ENCODE assay signal across 8 mouse cellular contexts in genomic region chr19:46337719-46338330, GRCm38 (mm10). TPM values are rescaled to one million over a fixed set of nuclear protein-coding genes. Genes with fewer than 3 reads are reported as not detected.
DNase-seq lines count a peak whose midpoint lies in the region; ATAC-seq and TF ChIP-seq lines count a peak whose summit lies in the region.

No protein-coding gene starts in this region.

- WGBS in heart, embryonic 10.5 days = 38% methylated on average over 15 of the region's 15 CpGs
- WGBS in forebrain, embryonic 12.5 days = 36% methylated on average over 15 of the region's 15 CpGs
- 33% methylated on average over 15 of the region's 15 CpGs for WGBS in liver, embryonic 14.5 days (ENCODE audit: insufficient replicate concordance)

- H3K27ac ChIP-seq in heart, embryonic 10.5 days = peak overlapping the region; percentile 91
- peak overlapping the region; percentile 62 for H3K27ac ChIP-seq in forebrain, embryonic 12.5 days
- H3K27ac ChIP-seq in liver, embryonic 14.5 days = peak overlapping the region; percentile 32; the same call in 1 of the 2 replicates

- peak; percentile 9; the same call in 1 of the 2 replicates for ATAC-seq in forebrain, embryonic 12.5 days (ENCODE audit: low FRiP score)
- no peak for ATAC-seq in liver, embryonic 14.5 days (ENCODE audit: insufficient read depth)

- peak overlapping the region; percentile 75 for H3K4me2 ChIP-seq in forebrain, embryonic 12.5 days
- peak overlapping the region; percentile 89 for H3K4me2 ChIP-seq in liver, embryonic 14.5 days (ENCODE audit: low read depth)

- H3K4me1 ChIP-seq in heart, embryonic 10.5 days = peaks cover 21% of the 10 kb centered on the region
- peaks cover 23% of the 10 kb centered on the region for H3K4me1 ChIP-seq in forebrain, embryonic 12.5 days
- H3K4me1 ChIP-seq in liver, embryonic 14.5 days (replicated peaks; ENCODE audit: control insufficient read depth in 2 of 2, insufficient read depth in 2 of 2, low read length in 1 of 2) = peaks cover 9 to 16% of the 10 kb centered on the region in 2 experiments

- intact Hi-C loops in left cerebral cortex, postnatal 25 days (cut with DNase I) = loop anchor here (2.0 to 5.0 kb wide), 3 partner anchors 19 to 104 kb away; no protein-coding TSS in a partner anchor

- DNase-seq in heart, embryonic 10.5 days (ENCODE audit: low spot score) = no peak
- no peak for DNase-seq in heart, adult 11 months
- DNase-seq in A20 (ENCODE audit: low read depth, low spot score) = peak; percentile 36
- no peak for DNase-seq in liver, embryonic 14.5 days (ENCODE audit: low read depth in 3 of 3, low spot score in 3 of 3)
- no peak for DNase-seq in adrenal gland, postnatal 10 days
- DNase-seq in left cerebral cortex, postnatal 25 days (ENCODE audit: low spot score in 2 of 2) = no peak
- no peak for DNase-seq in adrenal gland, adult 18-20 months (ENCODE audit: low spot score in 2 of 2)

- peak overlapping the region; percentile 71 for H3K9ac ChIP-seq in forebrain, embryonic 12.5 days
- peak overlapping the region; percentile 83 for H3K9ac ChIP-seq in liver, embryonic 14.5 days (replicated peaks)

- H3K4me3 ChIP-seq in heart, embryonic 10.5 days = peak overlapping the region; percentile 68
- peak overlapping the region; percentile 49 for H3K4me3 ChIP-seq in forebrain, embryonic 12.5 days (replicated peaks)
- peak overlapping the region; percentile 73 to 85 for H3K4me3 ChIP-seq in liver, embryonic 14.5 days (ENCODE audit: insufficient read depth in 1 of 2, low read depth in 2 of 2, low read length in 2 of 2)

- no peaks in the 10 kb centered on the region for H3K36me3 ChIP-seq in heart, embryonic 10.5 days
- peaks cover 4% of the 10 kb centered on the region; the same call in 1 of the 2 replicates for H3K36me3 ChIP-seq in forebrain, embryonic 12.5 days (replicated peaks)
- no peaks in the 10 kb centered on the region for H3K36me3 ChIP-seq in liver, embryonic 14.5 days (replicated peaks; ENCODE audit: control insufficient read depth, insufficient read depth, low read depth)

- no peaks in the 10 kb centered on the region for H3K9me3 ChIP-seq in heart, embryonic 10.5 days
- H3K9me3 ChIP-seq in forebrain, embryonic 12.5 days = no peaks in the 10 kb centered on the region
- no peaks in the 10 kb centered on the region for H3K9me3 ChIP-seq in liver, embryonic 14.5 days (ENCODE audit: control insufficient read depth, low read length)

- H3K27me3 ChIP-seq in heart, embryonic 10.5 days (ENCODE audit: insufficient read depth, poor library complexity, severe bottlenecking) = peaks cover 10% of the 10 kb centered on the region
- H3K27me3 ChIP-seq in forebrain, embryonic 12.5 days = peaks cover 7% of the 10 kb centered on the region; the same call in 1 of the 2 replicates
- no peaks in the 10 kb centered on the region for H3K27me3 ChIP-seq in liver, embryonic 14.5 days (ENCODE audit: control insufficient read depth, insufficient read depth, low read length)

- no peak for TF ChIP-seq CTCF in liver, embryonic 14.5 days (IDR thresholded peaks at IDR 0.05; ENCODE audit: low read depth)

- no peak for TF ChIP-seq EP300 in liver, embryonic 14.5 days (IDR thresholded peaks at IDR 0.05; ENCODE audit: low read depth)

RNA-seq across cellular contexts. Expression of gene Cuedc2, which starts 0.7 kb away (rescaled TPM):
- 146 and 153 TPM in 2 replicates for polyA plus RNA-seq in heart, embryonic 10.5 days (2016; fragmentation: Nextera tagmentation; extraction: Ambion mirVana)
- polyA plus RNA-seq in forebrain, embryonic 12.5 days (2016; fragmentation: Nextera tagmentation; extraction: Ambion mirVana) = 226 TPM in 2 replicates
- polyA plus RNA-seq in liver, embryonic 14.5 days (2012; rRNA removed) = 35.3 and 54.9 TPM in 2 replicates
- 76.6 and 79.2 TPM in 2 replicates for polyA plus RNA-seq in liver, embryonic 14.5 days (2014; fragmentation: Nextera tagmentation; extraction: Ambion mirVana)
- 10 to 100 TPM; 78.9 to 90.4 TPM for total RNA-seq in adrenal gland, postnatal 10 days (2021)
- total RNA-seq in left cerebral cortex, postnatal 25 days (2021) = 100 to 1,000 TPM; 174 to 185 TPM
- total RNA-seq in adrenal gland, adult 18-20 months (2021) = 10 to 100 TPM; 72.1 to 77.9 TPM

RNA-seq across cellular contexts. Expression of gene Mfsd13a, which starts 3.1 kb away (rescaled TPM):
- 5.5 and 9.0 TPM in 2 replicates for polyA plus RNA-seq in heart, embryonic 10.5 days (2016; fragmentation: Nextera tagmentation; extraction: Ambion mirVana)
- 8.8 and 9.3 TPM in 2 replicates for polyA plus RNA-seq in forebrain, embryonic 12.5 days (2016; fragmentation: Nextera tagmentation; extraction: Ambion mirVana)
- polyA plus RNA-seq in liver, embryonic 14.5 days (2012; rRNA removed) = 9.5 and 12.5 TPM in 2 replicates
- 8.3 and 9.5 TPM in 2 replicates for polyA plus RNA-seq in liver, embryonic 14.5 days (2014; fragmentation: Nextera tagmentation; extraction: Ambion mirVana)
- 1 to 10 TPM; 4.6 to 7.4 TPM for total RNA-seq in adrenal gland, postnatal 10 days (2021)
- 10 to 100 TPM; 24.1 to 28.1 TPM for total RNA-seq in left cerebral cortex, postnatal 25 days (2021)
- 1 to 10 TPM; 9.3 to 9.4 TPM for total RNA-seq in adrenal gland, adult 18-20 months (2021)

RNA-seq across cellular contexts. Expression of gene Fbxl15, which starts 9.8 kb away (rescaled TPM):
- 10.3 and 11.3 TPM in 2 replicates for polyA plus RNA-seq in heart, embryonic 10.5 days (2016; fragmentation: Nextera tagmentation; extraction: Ambion mirVana)
- polyA plus RNA-seq in forebrain, embryonic 12.5 days (2016; fragmentation: Nextera tagmentation; extraction: Ambion mirVana) = 23.5 and 24.5 TPM in 2 replicates
- 6.3 and 8.0 TPM in 2 replicates for polyA plus RNA-seq in liver, embryonic 14.5 days (2012; rRNA removed)
- polyA plus RNA-seq in liver, embryonic 14.5 days (2014; fragmentation: Nextera tagmentation; extraction: Ambion mirVana) = 10.0 and 12.5 TPM in 2 replicates
- 10 to 100 TPM in 1 of 2 experiments, 1 to 10 TPM in 1; 8.9 to 10.5 TPM for total RNA-seq in adrenal gland, postnatal 10 days (2021)
- total RNA-seq in left cerebral cortex, postnatal 25 days (2021) = 10 to 100 TPM; 28.6 to 29.0 TPM
- total RNA-seq in adrenal gland, adult 18-20 months (2021) = 10 to 100 TPM in 1 of 2 experiments, 1 to 10 TPM in 1; 8.8 to 10.3 TPM

RNA-seq across cellular contexts. Expression of gene Psd, which starts 10.9 kb away (rescaled TPM):
- 6.9 and 10.1 TPM in 2 replicates for polyA plus RNA-seq in heart, embryonic 10.5 days (2016; fragmentation: Nextera tagmentation; extraction: Ambion mirVana)
- polyA plus RNA-seq in forebrain, embryonic 12.5 days (2016; fragmentation: Nextera tagmentation; extraction: Ambion mirVana) = 23.1 and 25.4 TPM in 2 replicates
- polyA plus RNA-seq in liver, embryonic 14.5 days (2012; rRNA removed) = 4.9 and 5.9 TPM in 2 replicates
- polyA plus RNA-seq in liver, embryonic 14.5 days (2014; fragmentation: Nextera tagmentation; extraction: Ambion mirVana) = 4.9 and 6.2 TPM in 2 replicates
- 10 to 100 TPM in 1 of 2 experiments, 1 to 10 TPM in 1; 8.2 to 11.9 TPM for total RNA-seq in adrenal gland, postnatal 10 days (2021)
- total RNA-seq in left cerebral cortex, postnatal 25 days (2021) = 100 to 1,000 TPM; 588 to 629 TPM
- 1 to 10 TPM; 7.5 to 9.2 TPM for total RNA-seq in adrenal gland, adult 18-20 months (2021)

RNA-seq across cellular contexts. Expression of gene 2310034G01Rik, which starts 12.3 kb away (rescaled TPM):
- polyA plus RNA-seq in heart, embryonic 10.5 days (2016; fragmentation: Nextera tagmentation; extraction: Ambion mirVana) = 0.51 and 0.84 TPM in 2 replicates
- polyA plus RNA-seq in forebrain, embryonic 12.5 days (2016; fragmentation: Nextera tagmentation; extraction: Ambion mirVana) = 1.4 and 1.8 TPM in 2 replicates
- 0.17 and 0.21 TPM in 2 replicates for polyA plus RNA-seq in liver, embryonic 14.5 days (2012; rRNA removed)
- polyA plus RNA-seq in liver, embryonic 14.5 days (2014; fragmentation: Nextera tagmentation; extraction: Ambion mirVana) = 0.16 and 0.74 TPM in 2 replicates
- total RNA-seq in adrenal gland, postnatal 10 days (2021) = under 1 TPM; 0.33 to 0.58 TPM
- 1 to 10 TPM in 1 of 2 experiments, under 1 TPM in 1; 0.94 to 1.2 TPM for total RNA-seq in left cerebral cortex, postnatal 25 days (2021)
- 1 to 10 TPM; 1.2 TPM for total RNA-seq in adrenal gland, adult 18-20 months (2021)

Comparison
In these comparisons a context has a peak if more than half of its experiments do, and no peak if none do; other contexts are left out.
1. H3K27ac ChIP-seq: peak in every context shown above with its lines; median percentile 91 in heart, embryonic 10.5 days; 62 in forebrain, embryonic 12.5 days; 32 in liver, embryonic 14.5 days.